Mouse (Mus musculus) embryonic facial prominence, embryonic 12.5 days (tissue): ENCODE results near the gene Hes7. TPM values are rescaled to one million over a fixed set of nuclear protein-coding genes. Genes with fewer than 3 reads are reported as not detected.
A peak's percentile ranks its signal among the peaks of the same experiment; 100 is the strongest.

Source experiments
- ATAC-seq: fragments of 200-750 bp; cut with Nextera tagmentation; 2 replicates; pipeline ENCODE4 v1.8.0; 2017; ENCODE audit not compliant: insufficient number of reproducible peaks, insufficient read depth, low FRiP score, low TSS enrichment
- H3K27ac ChIP-seq: fragments of 300-500 bp; sonication (generic); 2 replicates; pipeline ENCODE4 v1.5.1; 2016; ENCODE audit warnings: mild to moderate bottlenecking
- H3K27me3 ChIP-seq: fragments of 300-500 bp; sonication (generic); 2 replicates; pipeline ENCODE4 v1.6.1; 2016; ENCODE audit warnings: mild to moderate bottlenecking, moderate library complexity
- H3K36me3 ChIP-seq: fragments of 300-500 bp; sonication (generic); 2 replicates; pipeline ENCODE4 v1.6.1; 2016; ENCODE audit warnings: mild to moderate bottlenecking
- H3K4me1 ChIP-seq: fragments of 300-500 bp; sonication (generic); 2 replicates; pipeline ENCODE4 v1.6.1; 2016
- H3K4me2 ChIP-seq: fragments of 300-500 bp; sonication (generic); replicated peaks from 2 replicates; pipeline ENCODE4 v1.6.1; 2016; ENCODE audit warnings: mild to moderate bottlenecking, moderate library complexity
- H3K4me3 ChIP-seq: fragments of 300-500 bp; sonication (generic); 2 replicates; pipeline ENCODE4 v1.5.1; 2016; ENCODE audit warnings: mild to moderate bottlenecking
- H3K9ac ChIP-seq: fragments of 300-500 bp; sonication (generic); 2 replicates; pipeline ENCODE4 v1.6.1; 2016; ENCODE audit warnings: mild to moderate bottlenecking, moderate library complexity
- H3K9me3 ChIP-seq: fragments of 300-500 bp; sonication (generic); 2 replicates; pipeline ENCODE4 v1.6.1; 2016; ENCODE audit warnings: mild to moderate bottlenecking, moderate library complexity
- WGBS: fragments of 180-500 bp; shearing (Covaris S2); methylation state at CpG from one replicate; pipeline ENCODE4 v1.1.7; 2016; 5-methylcytosine and 5-hydroxymethylcytosine counted together
- polyA plus RNA-seq: library from polyadenylated mRNA; unstranded; fragments of >200 nt; fragmentation: Nextera tagmentation; extraction: Ambion mirVana; gene quantifications from 2 replicates; pipeline ENCODE4 v1.2.1, GENCODE M21; 2016

Hes7 gene
- polyA plus RNA-seq, 1 experiment from 2014 or later = 0.65 TPM

GRCm38 (mm10) chr11:69122336-69122951 lies 2.2 kb downstream of the Hes7 start, which contains the start of gene 9130213A22Rik:
TSS of gene 9130213A22Rik (minus strand) at chr11:69122589.
- under 1% methylated on average over 62 of the region's 66 CpGs for WGBS
- no peaks in the 10 kb centered on the region for H3K9me3 ChIP-seq
- peak; percentile 81 for ATAC-seq
- peak within 1 kb of the TSS; percentile 72 for H3K9ac ChIP-seq
- H3K4me3 ChIP-seq = peak within 1 kb of the TSS; percentile 77
- H3K27me3 ChIP-seq = no peaks in the 10 kb centered on the region
- H3K27ac ChIP-seq = peak within 1 kb of the TSS; percentile 82
- no peaks in the 10 kb centered on the region for H3K36me3 ChIP-seq
- peaks cover 36% of the 10 kb centered on the region for H3K4me1 ChIP-seq
- H3K4me2 ChIP-seq = peak within 1 kb of the TSS; percentile 88

GRCm38 (mm10) chr11:69123056-69123692 lies 3.0 kb downstream of the Hes7 start:
- WGBS = under 1% methylated on average over 29 of the region's 29 CpGs
- H3K27me3 ChIP-seq = no peaks in the 10 kb centered on the region
- no peaks in the 10 kb centered on the region for H3K9me3 ChIP-seq
- peak overlapping the region; percentile 88 for H3K4me2 ChIP-seq
- peak overlapping the region; percentile 82 for H3K27ac ChIP-seq
- peak overlapping the region; percentile 77 for H3K4me3 ChIP-seq
- peaks cover 36% of the 10 kb centered on the region for H3K4me1 ChIP-seq
- H3K36me3 ChIP-seq = no peaks in the 10 kb centered on the region
- no peak for ATAC-seq
- H3K9ac ChIP-seq = peak overlapping the region; percentile 72

GRCm38 (mm10) chr11:69123693-69124497 lies 3.7 kb downstream of the Hes7 start:
- peaks cover 35% of the 10 kb centered on the region for H3K4me1 ChIP-seq
- no peaks in the 10 kb centered on the region for H3K36me3 ChIP-seq

GRCm38 (mm10) chr11:69124498-69124847 lies 4.3 kb downstream of the Hes7 start:
- no peak overlapping the region for H3K27ac ChIP-seq
- H3K27me3 ChIP-seq = no peaks in the 10 kb centered on the region
- peaks cover 29% of the 10 kb centered on the region for H3K4me1 ChIP-seq
- no peak overlapping the region for H3K9ac ChIP-seq
- H3K4me2 ChIP-seq = peak overlapping the region; percentile 88; the same call in 1 of the 2 replicates
- no peaks in the 10 kb centered on the region for H3K36me3 ChIP-seq
- peak overlapping the region; percentile 77 for H3K4me3 ChIP-seq
- ATAC-seq = no peak
- H3K9me3 ChIP-seq = no peaks in the 10 kb centered on the region
- WGBS = under 1% methylated on average over 3 of the region's 3 CpGs

More at GRCm38 (mm10) chr11:69123693-69124497, 3.7 kb downstream of the Hes7 start:
- WGBS = under 1% methylated on average over 31 of the region's 31 CpGs
- Histone ChIP-seq H3K4me3 (peak overlapping the region; percentile 77), H3K9ac (peak overlapping the region; percentile 41), H3K27me3 (no peaks in the 10 kb centered on the region), H3K9me3 (no peaks in the 10 kb centered on the region), H3K4me2 (peak overlapping the region; percentile 88), H3K27ac (peak overlapping the region; percentile 72)
- 0 out of 2 replicates have a peak, but pooled peaks have one; percentile 25 for ATAC-seq

GRCm38 (mm10) chr11:69125041-69125851 lies 5.0 kb downstream of the Hes7 start:
- under 1% methylated on average over 24 of the region's 24 CpGs for WGBS
- Histone ChIP-seq H3K9me3 (no peaks in the 10 kb centered on the region), H3K4me1 (peaks cover 21% of the 10 kb centered on the region), H3K9ac (peak overlapping the region; percentile 39), H3K27me3 (no peaks in the 10 kb centered on the region), H3K4me2 (peak overlapping the region; percentile 86), H3K27ac (peak overlapping the region; percentile 76), H3K4me3 (peak overlapping the region; percentile 52), H3K36me3 (no peaks in the 10 kb centered on the region)
- no peak for ATAC-seq

GRCm38 (mm10) chr11:69125852-69125918 lies 5.5 kb downstream of the Hes7 start, which contains the start of gene Aloxe3:
TSS of gene Aloxe3 (plus strand) at chr11:69125896.
- H3K9me3 ChIP-seq = no peaks in the 10 kb centered on the region
- no peaks in the 10 kb centered on the region for H3K36me3 ChIP-seq
- peak within 1 kb of the TSS; percentile 39 for H3K9ac ChIP-seq
- peak within 1 kb of the TSS; percentile 52 for H3K4me3 ChIP-seq
- H3K27ac ChIP-seq = peak within 1 kb of the TSS; percentile 76
- H3K27me3 ChIP-seq = no peaks in the 10 kb centered on the region
- no peak for ATAC-seq
- H3K4me1 ChIP-seq = peaks cover 19% of the 10 kb centered on the region
- 2% methylated on average over 3 of the region's 3 CpGs for WGBS
- peak within 1 kb of the TSS; percentile 86 for H3K4me2 ChIP-seq

- Histone ChIP-seq H3K27me3 (no peaks in the 10 kb centered on the region), H3K4me2 (peak overlapping the region; percentile 86), H3K36me3 (no peaks in the 10 kb centered on the region), H3K9me3 (no peaks in the 10 kb centered on the region), H3K9ac (peak overlapping the region; percentile 39), H3K4me1 (peaks cover 14% of the 10 kb centered on the region), H3K4me3 (peak overlapping the region; percentile 52), H3K27ac (peak overlapping the region; percentile 76; the same call in 1 of the 2 replicates)
- WGBS = 12% methylated on average over 20 of the region's 20 CpGs
- ATAC-seq = no peak
These were observed 5.9 kb downstream of the Hes7 start for GRCm38 (mm10) chr11:69125919-69126705.

GRCm38 (mm10) chr11:69126706-69127095 lies 6.5 kb downstream of the Hes7 start:
- no peak for ATAC-seq
- H3K4me3 ChIP-seq = peak overlapping the region; percentile 52
- peak overlapping the region; percentile 86 for H3K4me2 ChIP-seq
- no peak overlapping the region for H3K27ac ChIP-seq
- no peaks in the 10 kb centered on the region for H3K36me3 ChIP-seq
- WGBS = 46% methylated on average over 2 of the region's 2 CpGs
- H3K4me1 ChIP-seq = peaks cover 10% of the 10 kb centered on the region
- H3K27me3 ChIP-seq = 0 out of 2 replicates have a peak, but pooled peaks cover 1% of the 10 kb centered on the region
- peak overlapping the region; percentile 39; the same call in 1 of the 2 replicates for H3K9ac ChIP-seq
- H3K9me3 ChIP-seq = no peaks in the 10 kb centered on the region

- Histone ChIP-seq H3K27ac (no peak overlapping the region), H3K4me1 (peaks cover 10% of the 10 kb centered on the region), H3K4me2 (no peak overlapping the region), H3K9me3 (no peaks in the 10 kb centered on the region), H3K4me3 (no peak overlapping the region), H3K9ac (no peak overlapping the region), H3K27me3 (0 out of 2 replicates have a peak, but pooled peaks cover 10% of the 10 kb centered on the region), H3K36me3 (no peaks in the 10 kb centered on the region)
- WGBS = 72% methylated on average over 8 of the region's 8 CpGs
- ATAC-seq = no peak
These were observed 8.4 kb downstream of the Hes7 start for GRCm38 (mm10) chr11:69128426-69129122.

- no peak overlapping the region for H3K27ac ChIP-seq
- H3K4me3 ChIP-seq = peak overlapping the region; percentile 47
- H3K4me2 ChIP-seq = peak overlapping the region; percentile 81
- no peaks in the 10 kb centered on the region for H3K36me3 ChIP-seq
- 0 out of 2 replicates have a peak, but pooled peaks cover 12% of the 10 kb centered on the region for H3K27me3 ChIP-seq
- H3K4me1 ChIP-seq = no peaks in the 10 kb centered on the region
- H3K9me3 ChIP-seq = no peaks in the 10 kb centered on the region
- 16% methylated on average over 5 of the region's 5 CpGs for WGBS
- H3K9ac ChIP-seq = peak overlapping the region; percentile 43; the same call in 1 of the 2 replicates
- ATAC-seq = no peak
These were observed 13.3 kb downstream of the Hes7 start for GRCm38 (mm10) chr11:69133566-69133922.
